Mouse (Mus musculus) heart, embryonic 16.5 days (tissue): Measurements from ENCODE around the gene Robo1. TPM values are rescaled to one million over a fixed set of nuclear protein-coding genes. Genes with fewer than 3 reads are reported as not detected.

Experiments used
- ATAC-seq: fragments of 200-750 bp; cut with Nextera tagmentation; replicated peaks from 2 replicates; pipeline ENCODE4 v1.8.0; 2017; ENCODE audit warnings: moderate number of reproducible peaks; ENCODE audit not compliant: insufficient read depth, low FRiP score; ENCODE audit errors: extremely low read depth
- H3K27ac ChIP-seq: fragments of 300-500 bp; sonication (generic); 2 replicates; pipeline ENCODE4 v1.5.1; 2014; ENCODE audit warnings: mild to moderate bottlenecking, low read length, control low read depth, moderate library complexity
- H3K27me3 ChIP-seq: fragments of 300-500 bp; sonication (generic); 2 replicates; pipeline ENCODE4 v1.6.1; 2014; ENCODE audit warnings: low read length, mixed read lengths; ENCODE audit not compliant: control insufficient read depth, insufficient read depth
- H3K36me3 ChIP-seq: fragments of 300-500 bp; sonication (generic); 2 replicates; pipeline ENCODE4 v1.6.1; 2014; ENCODE audit not compliant: control insufficient read depth, insufficient read depth
- H3K4me1 ChIP-seq: fragments of 300-500 bp; sonication (generic); 2 replicates; pipeline ENCODE4 v1.6.1; 2014; ENCODE audit warnings: low read length, mixed read lengths; ENCODE audit not compliant: control insufficient read depth, insufficient read depth
- H3K4me2 ChIP-seq: fragments of 300-500 bp; sonication (generic); 2 replicates; pipeline ENCODE4 v1.6.1; 2014; ENCODE audit warnings: low read depth, mild to moderate bottlenecking, control low read depth, low read length
- H3K4me3 ChIP-seq: fragments of 300-500 bp; sonication (generic); 2 replicates; pipeline ENCODE4 v1.5.1; 2014; ENCODE audit warnings: mild to moderate bottlenecking, control low read depth, low read length
- H3K9ac ChIP-seq: fragments of 300-500 bp; sonication (generic); 2 replicates; pipeline ENCODE4 v1.6.1; 2014; ENCODE audit warnings: low read length, control low read depth
- H3K9me3 ChIP-seq: fragments of 300-500 bp; sonication (generic); replicated peaks from 2 replicates; pipeline ENCODE4 v1.6.1; 2016; ENCODE audit warnings: low read length; ENCODE audit not compliant: control insufficient read depth
- WGBS: fragments of 180-500 bp; shearing (Covaris S2); extraction: QIAGEN DNeasy Blood & Tissue Kit; methylation state at CpG from one replicate; pipeline ENCODE4 v1.1.7; 2014; 5-methylcytosine and 5-hydroxymethylcytosine counted together
- polyA plus RNA-seq: library from polyadenylated mRNA; unstranded; fragments of >200 nt; fragmentation: Nextera tagmentation; extraction: Ambion mirVana; gene quantifications from 2 replicates; pipeline ENCODE4 v1.2.1, GENCODE M21; 2015

Robo1 gene
- 8.0 and 11.6 TPM in 2 replicates for polyA plus RNA-seq

DNA sequence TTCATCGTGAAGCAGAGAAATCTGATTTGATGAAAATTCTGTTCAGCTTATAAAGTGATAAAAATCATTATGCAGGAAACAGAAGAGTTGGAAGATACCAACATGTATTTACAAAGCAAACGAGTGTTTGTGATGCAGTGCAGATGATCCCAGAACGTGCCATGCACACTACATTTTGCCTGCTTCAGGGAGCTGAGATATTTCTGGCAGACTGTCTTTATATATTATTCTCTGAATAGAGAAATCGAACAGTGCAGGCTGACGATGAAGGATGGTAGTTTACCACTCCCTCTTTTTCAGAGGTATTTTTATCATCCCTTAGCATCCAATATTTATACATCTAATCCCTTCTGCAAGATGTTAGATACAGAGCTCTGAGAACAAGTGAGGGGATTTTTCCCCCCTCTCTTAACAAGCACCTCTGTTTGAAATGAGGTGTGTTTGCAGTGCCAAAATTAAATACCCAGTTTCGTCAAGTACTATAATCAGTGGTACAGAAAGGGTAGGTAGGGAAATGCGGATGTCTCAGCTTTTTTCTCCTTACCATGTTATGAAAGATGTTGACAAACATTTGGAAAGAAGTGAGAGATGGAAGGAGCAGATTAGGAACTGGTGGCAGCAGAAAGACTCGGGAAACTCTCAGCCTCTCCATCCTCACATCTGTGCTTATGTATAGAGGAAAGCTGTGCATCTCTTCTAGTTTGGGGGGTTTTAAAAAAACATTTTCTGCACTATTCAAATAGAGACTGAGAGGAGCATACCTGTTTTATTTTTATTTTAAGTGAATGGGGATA lies at the start of gene Robo1:
Gene Robo1, plus strand, starts transcription at position 770 of the 794 bp plus-strand sequence.
- Histone ChIP-seq H3K9ac (no peak within 1 kb of the TSS), H3K4me1 (no peaks in the 10 kb centered on the region), H3K36me3 (no peaks in the 10 kb centered on the region), H3K4me3 (no peak within 1 kb of the TSS), H3K27ac (no peak within 1 kb of the TSS), H3K4me2 (no peak within 1 kb of the TSS), H3K9me3 (no peaks in the 10 kb centered on the region), H3K27me3 (no peaks in the 10 kb centered on the region)
- no peak for ATAC-seq
- 67% methylated on average over 8 of the region's 8 CpGs for WGBS

DNA sequence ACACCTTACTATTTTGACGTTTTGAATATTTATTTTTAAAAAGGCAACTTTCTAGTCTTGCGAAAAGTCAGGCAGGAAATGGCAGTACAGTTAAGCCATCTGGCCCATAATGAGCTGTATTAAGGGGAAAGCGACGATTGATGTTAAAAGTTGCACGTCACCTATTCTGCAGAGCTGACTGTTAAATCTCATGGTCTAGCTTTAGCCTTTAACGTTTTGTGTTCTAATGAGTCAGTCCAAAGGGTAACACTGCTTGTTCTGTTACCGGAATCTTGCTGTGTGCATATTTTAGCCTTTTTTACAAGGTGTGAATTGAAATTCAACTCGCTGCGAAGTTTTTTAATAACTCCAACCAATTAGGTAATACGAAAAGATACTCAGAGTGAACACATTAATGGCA lies 40.3 kb upstream of the Robo1 start:
- Histone ChIP-seq H3K9ac (no peak overlapping the region), H3K9me3 (no peaks in the 10 kb centered on the region), H3K36me3 (no peaks in the 10 kb centered on the region), H3K27me3 (no peaks in the 10 kb centered on the region), H3K4me2 (no peak overlapping the region), H3K4me3 (no peak overlapping the region), H3K27ac (no peak overlapping the region), H3K4me1 (no peaks in the 10 kb centered on the region)
- WGBS = 78% methylated on average over 10 of the region's 10 CpGs
- ATAC-seq = no peak

DNA sequence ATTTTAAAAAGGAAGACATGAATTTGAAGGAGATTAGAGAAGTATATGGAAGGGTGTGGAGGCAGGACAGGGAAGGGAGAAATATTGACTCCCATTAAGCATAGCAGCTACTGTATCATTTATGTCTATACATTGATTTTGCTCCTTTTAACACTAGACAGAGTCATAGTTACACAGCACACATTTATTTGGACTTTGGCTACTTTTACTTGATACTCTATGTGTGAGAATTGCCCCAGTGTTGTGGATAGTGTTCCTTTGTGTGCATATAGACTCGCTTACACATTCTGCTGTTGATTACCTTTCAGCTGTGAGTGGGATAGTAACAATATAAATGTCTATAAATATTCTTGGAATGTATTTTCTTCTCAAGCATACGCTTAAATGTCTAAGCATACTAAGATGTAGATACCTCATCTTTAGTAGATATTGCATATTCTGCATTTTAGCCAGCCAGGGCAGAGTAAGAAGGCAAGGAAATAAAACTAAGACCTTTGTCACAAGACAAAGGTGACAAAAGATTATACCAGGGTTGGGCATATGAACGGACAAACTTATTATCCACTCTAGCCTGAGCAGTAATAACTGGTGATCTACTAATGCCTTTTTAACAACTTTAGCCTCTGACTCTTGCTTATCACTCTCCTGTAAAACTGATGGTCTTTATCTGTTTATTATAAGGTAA lies 31.6 kb upstream of the Robo1 start:
- H3K4me1 ChIP-seq = no peaks in the 10 kb centered on the region
- no peaks in the 10 kb centered on the region for H3K9me3 ChIP-seq
- H3K36me3 ChIP-seq = no peaks in the 10 kb centered on the region
- H3K27me3 ChIP-seq = no peaks in the 10 kb centered on the region
- ATAC-seq = no peak
- no peak overlapping the region for H3K9ac ChIP-seq
- H3K4me3 ChIP-seq = no peak overlapping the region
- 79% methylated on average over 3 of the region's 3 CpGs for WGBS
- no peak overlapping the region for H3K27ac ChIP-seq
- no peak overlapping the region for H3K4me2 ChIP-seq

DNA sequence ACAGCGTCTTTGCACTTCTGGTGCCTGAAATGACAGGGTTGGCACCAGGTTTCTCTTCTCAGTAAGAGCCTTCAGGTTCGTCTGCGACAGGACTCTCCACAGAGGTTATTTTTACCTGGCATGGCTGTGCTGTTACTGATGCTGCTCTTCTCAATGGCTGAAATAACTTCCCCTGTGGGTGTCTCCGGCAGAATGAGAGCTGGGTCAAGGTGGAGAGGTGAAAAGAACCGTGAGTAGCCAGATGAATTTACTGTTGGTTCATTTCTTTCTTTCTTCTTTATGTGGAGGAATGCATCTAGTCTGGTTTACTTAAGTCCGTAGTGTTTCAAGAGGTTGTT lies 194 bp downstream of the Robo1 start:
- 57% methylated on average over 6 of the region's 6 CpGs for WGBS
- H3K9me3 ChIP-seq = no peaks in the 10 kb centered on the region

DNA sequence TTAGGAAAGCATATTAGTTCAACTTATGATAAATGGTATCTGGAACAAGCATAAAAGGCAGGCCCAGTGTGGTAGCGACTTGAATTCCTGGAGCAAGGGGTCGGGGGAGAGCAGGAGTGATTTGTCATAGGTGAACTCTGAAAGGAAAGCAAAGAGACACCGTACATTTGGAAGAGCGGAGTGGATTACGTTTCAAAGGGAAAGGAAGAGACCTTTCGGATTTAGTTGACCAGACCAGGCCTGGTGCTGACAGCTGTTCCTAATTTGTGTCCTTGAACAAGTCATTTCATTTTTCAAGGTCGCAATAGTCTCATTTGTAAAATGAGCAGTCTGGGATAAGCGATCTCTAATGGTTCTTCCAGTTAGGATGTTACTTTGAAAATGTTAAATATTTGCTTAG lies 19.2 kb downstream of the Robo1 start:
- Histone ChIP-seq H3K36me3 (no peaks in the 10 kb centered on the region), H3K27me3 (no peaks in the 10 kb centered on the region), H3K9me3 (no peaks in the 10 kb centered on the region), H3K9ac (no peak overlapping the region), H3K4me2 (no peak overlapping the region), H3K27ac (no peak overlapping the region), H3K4me1 (no peaks in the 10 kb centered on the region), H3K4me3 (no peak overlapping the region)
- 70% methylated on average over 8 of the region's 8 CpGs for WGBS
- no peak for ATAC-seq

More for the DNA sequence above, 194 bp downstream of the Robo1 start:
- no peak overlapping the region for H3K27ac ChIP-seq
- no peaks in the 10 kb centered on the region for H3K27me3 ChIP-seq
- no peak for ATAC-seq
- no peaks in the 10 kb centered on the region for H3K36me3 ChIP-seq
- no peak overlapping the region for H3K4me2 ChIP-seq
- no peak overlapping the region for H3K9ac ChIP-seq
- no peaks in the 10 kb centered on the region for H3K4me1 ChIP-seq
- no peak overlapping the region for H3K4me3 ChIP-seq

DNA sequence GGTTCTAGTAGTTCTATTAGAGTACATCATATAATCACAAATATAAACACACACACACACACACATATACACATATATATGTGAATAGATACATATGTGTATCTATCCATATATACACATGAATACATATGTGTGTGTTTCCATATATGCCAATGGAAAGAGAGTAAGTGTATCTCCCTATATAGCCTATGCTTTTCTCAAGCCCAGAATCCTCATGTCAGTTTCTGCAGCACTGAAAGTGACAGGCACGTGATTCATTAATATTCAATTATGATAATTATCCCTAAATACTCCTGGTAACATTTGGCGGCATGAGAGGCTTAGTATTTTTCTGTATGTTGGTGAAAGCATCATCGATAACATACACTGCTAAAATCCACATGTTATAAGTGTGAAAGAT lies 20.5 kb downstream of the Robo1 start:
- Histone ChIP-seq H3K27me3 (no peaks in the 10 kb centered on the region), H3K4me1 (no peaks in the 10 kb centered on the region), H3K27ac (no peak overlapping the region), H3K9ac (no peak overlapping the region), H3K36me3 (no peaks in the 10 kb centered on the region), H3K4me3 (no peak overlapping the region), H3K9me3 (no peaks in the 10 kb centered on the region), H3K4me2 (no peak overlapping the region)
- WGBS = 79% methylated on average over 3 of the region's 3 CpGs
- ATAC-seq = no peak

DNA sequence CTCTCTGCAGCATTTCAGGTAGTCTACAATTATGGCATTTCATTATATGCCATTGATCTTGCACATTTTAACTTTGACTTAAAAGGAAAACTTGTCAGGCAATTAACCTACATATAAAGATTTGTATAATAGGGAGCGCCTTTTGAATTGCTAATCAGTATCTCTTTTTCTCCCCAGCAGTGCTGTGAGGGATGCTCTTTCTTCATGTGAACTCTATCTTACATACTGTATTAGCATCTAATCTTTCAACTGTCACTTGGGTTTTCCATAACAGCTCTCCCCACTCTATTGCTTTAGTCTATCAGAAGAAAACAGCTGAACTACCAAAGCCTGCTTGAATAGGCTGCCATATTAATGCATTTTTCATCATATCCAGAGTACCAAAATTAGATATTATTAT lies 29.7 kb downstream of the Robo1 start:
- Histone ChIP-seq H3K27me3 (no peaks in the 10 kb centered on the region), H3K9ac (no peak overlapping the region), H3K36me3 (no peaks in the 10 kb centered on the region), H3K4me3 (no peak overlapping the region), H3K27ac (no peak overlapping the region), H3K4me2 (no peak overlapping the region), H3K4me1 (no peaks in the 10 kb centered on the region), H3K9me3 (no peaks in the 10 kb centered on the region)
- no peak for ATAC-seq
- 92% methylated on average over 1 of the region's 1 CpGs for WGBS

DNA sequence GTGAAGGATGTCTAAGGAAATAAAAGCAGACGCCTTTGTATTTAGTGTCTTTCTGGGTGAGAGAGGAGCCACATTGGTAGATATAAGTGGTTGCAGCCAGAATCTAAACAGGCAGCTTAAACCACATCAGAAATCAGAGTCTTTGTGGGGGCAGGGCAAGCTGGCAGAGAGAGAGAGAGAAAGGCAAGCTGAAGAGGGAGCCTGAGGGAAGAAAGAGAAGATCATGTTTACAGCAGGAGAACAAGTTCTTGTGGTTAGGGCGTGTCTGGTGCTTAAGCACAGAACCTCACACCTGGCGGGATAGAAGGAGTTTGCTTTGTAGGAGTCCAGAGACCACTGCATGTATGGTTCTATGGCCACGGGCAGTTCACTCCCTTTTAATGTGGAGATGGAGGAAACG lies 42.3 kb downstream of the Robo1 start:
- H3K27me3 ChIP-seq = no peaks in the 10 kb centered on the region
- H3K9me3 ChIP-seq = no peaks in the 10 kb centered on the region
- no peaks in the 10 kb centered on the region for H3K36me3 ChIP-seq
- ATAC-seq = peak; percentile 69
- H3K27ac ChIP-seq = no peak overlapping the region
- no peak overlapping the region for H3K4me2 ChIP-seq
- 65% methylated on average over 5 of the region's 5 CpGs for WGBS
- no peak overlapping the region for H3K4me3 ChIP-seq
- H3K4me1 ChIP-seq = no peaks in the 10 kb centered on the region
- no peak overlapping the region for H3K9ac ChIP-seq

DNA sequence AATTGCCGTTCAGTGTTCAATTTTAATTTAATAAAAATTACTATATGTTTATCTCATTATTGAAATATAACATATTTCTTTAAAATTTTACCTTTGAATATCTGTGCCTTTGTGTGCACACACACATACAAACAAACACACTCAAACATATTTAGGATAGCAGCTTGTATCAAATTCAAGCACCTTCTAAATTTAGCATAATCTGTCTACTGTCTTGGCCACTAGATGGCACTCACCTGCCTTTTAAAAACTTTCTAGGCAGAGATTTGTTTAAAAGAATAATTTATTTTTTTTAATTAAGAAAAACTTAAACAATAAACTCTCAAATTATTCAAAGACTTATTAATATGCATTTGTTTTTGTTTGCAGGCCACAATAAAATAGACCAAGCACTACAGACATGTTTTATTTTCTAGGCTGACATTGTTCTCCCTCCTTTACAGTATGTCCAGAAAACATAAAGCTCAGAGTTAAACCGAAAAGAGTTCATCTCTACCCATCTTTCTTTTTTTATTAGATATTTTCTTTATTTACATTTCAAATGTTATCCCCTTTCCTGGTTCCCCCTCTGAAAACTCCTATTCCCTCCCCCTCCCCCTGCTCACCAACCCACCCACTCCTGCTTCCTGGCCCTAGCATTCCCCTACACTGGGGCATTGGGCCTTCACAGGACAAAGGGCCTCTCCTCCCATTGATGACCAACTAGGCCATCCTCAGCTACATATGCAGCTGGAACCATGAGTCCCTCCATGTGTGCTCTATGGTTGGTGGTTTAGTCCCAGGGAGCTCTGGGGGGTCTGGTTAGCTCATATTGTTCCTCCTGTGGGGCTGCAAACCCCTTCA lies 48.6 kb downstream of the Robo1 start:
- no peaks in the 10 kb centered on the region for H3K36me3 ChIP-seq
- ATAC-seq = no peak
- 70% methylated on average over 2 of the region's 2 CpGs for WGBS
- no peaks in the 10 kb centered on the region for H3K27me3 ChIP-seq
- no peak overlapping the region for H3K4me3 ChIP-seq
- H3K27ac ChIP-seq = no peak overlapping the region
- no peak overlapping the region for H3K4me2 ChIP-seq
- H3K9ac ChIP-seq = no peak overlapping the region
- H3K4me1 ChIP-seq = no peaks in the 10 kb centered on the region
- H3K9me3 ChIP-seq = no peaks in the 10 kb centered on the region
